Mouse (Mus musculus) c-Kit-positive CD71-negative TER-119-negative erythroid progenitor cells, embryonic 14.5 days (primary cell): ENCODE data around the gene Fam168b.

Experiments
- DNase-seq: peaks from one replicate; pipeline ENCODE4 v3.0.0-alpha.2; 2013; ENCODE audit warnings: low read depth

Fam168b gene

GRCm38 (mm10) chr1:34850343-34851136 lies 7.7 kb upstream of the Fam168b start:
- no peak for DNase-seq

- DNase-seq, result peak; percentile 60
Observed at GRCm38 (mm10) chr1:34849745-34850342, 7.0 kb upstream of the Fam168b start, which contains the start of gene Plekhb2. TSS of gene Plekhb2 (plus strand) at chr1:34849976.

GRCm38 (mm10) chr1:34847070-34847469 lies 4.2 kb upstream of the Fam168b start:
- DNase-seq, result no peak

GRCm38 (mm10) chr1:34842389-34842861 lies 440 bp downstream of the Fam168b start:
- DNase-seq, result no peak

- DNase-seq, result no peak
Observed at GRCm38 (mm10) chr1:34841709-34842388, 1.0 kb downstream of the Fam168b start.

GRCm38 (mm10) chr1:34839241-34839640 lies 3.6 kb downstream of the Fam168b start:
- DNase-seq, result no peak

GRCm38 (mm10) chr1:34837951-34838689 lies 4.7 kb downstream of the Fam168b start:
- DNase-seq, result no peak

- DNase-seq, result no peak
Observed at GRCm38 (mm10) chr1:34834904-34835303, 8.0 kb downstream of the Fam168b start.

GRCm38 (mm10) chr1:34831381-34831780 lies 11.5 kb downstream of the Fam168b start:
- no peak for DNase-seq

- no peak for DNase-seq
Observed at GRCm38 (mm10) chr1:34830934-34831333, 11.9 kb downstream of the Fam168b start.

- no peak for DNase-seq
Observed at GRCm38 (mm10) chr1:34828528-34829294, 14.2 kb downstream of the Fam168b start.

GRCm38 (mm10) chr1:34827900-34828299 lies 15.0 kb downstream of the Fam168b start:
- no peak for DNase-seq

GRCm38 (mm10) chr1:34825909-34826308 lies 17.0 kb downstream of the Fam168b start:
- DNase-seq, result no peak

- DNase-seq, result no peak
Observed at GRCm38 (mm10) chr1:34824208-34824607, 18.7 kb downstream of the Fam168b start.

GRCm38 (mm10) chr1:34823353-34823752 lies 19.5 kb downstream of the Fam168b start:
- no peak for DNase-seq

- DNase-seq, result no peak
Observed at GRCm38 (mm10) chr1:34822746-34823145, 20.1 kb downstream of the Fam168b start.

- no peak for DNase-seq
Observed at GRCm38 (mm10) chr1:34822003-34822402, 20.9 kb downstream of the Fam168b start.

- no peak for DNase-seq
Observed at GRCm38 (mm10) chr1:34821411-34821810, 21.5 kb downstream of the Fam168b start.

- DNase-seq, result no peak
Observed at GRCm38 (mm10) chr1:34819225-34819910, 23.5 kb downstream of the Fam168b start.

- no peak for DNase-seq
Observed at GRCm38 (mm10) chr1:34815843-34816242, 27.0 kb downstream of the Fam168b start.
